Mouse (Mus musculus): ENCODE data around the gene Zfp653. TPM values are rescaled to one million over a fixed set of nuclear protein-coding genes. Genes with fewer than 3 reads are reported as not detected.

The Zfp653 gene
- polyA plus RNA-seq, 1 experiment from 2014 or later = 4.2 TPM

- 82% methylated on average over 7 of the region's 7 CpGs for WGBS
- 0 out of 2 replicates have a peak, but pooled peaks cover 3% of the 10 kb centered on the region for H3K27me3 ChIP-seq (replicated peaks; ENCODE audit: control insufficient read depth, insufficient read depth, low read length)
- H3K4me3 ChIP-seq (ENCODE audit: low read depth, low read length) = no peak overlapping the region
- no peak for TF ChIP-seq CTCF (IDR thresholded peaks at IDR 0.05; ENCODE audit: low read depth)
- no peaks in the 10 kb centered on the region for H3K9me3 ChIP-seq (ENCODE audit: control insufficient read depth)
- H3K9ac ChIP-seq (ENCODE audit: low read depth, low read length) = no peak overlapping the region
- no peaks in the 10 kb centered on the region for H3K4me1 ChIP-seq (replicated peaks; ENCODE audit: control insufficient read depth, insufficient read depth, low read length)
- H3K27ac ChIP-seq (ENCODE audit: low read depth, low read length) = no peak overlapping the region
- H3K4me2 ChIP-seq (replicated peaks; ENCODE audit: low read depth) = no peak overlapping the region
- no peaks in the 10 kb centered on the region for H3K36me3 ChIP-seq (ENCODE audit: control insufficient read depth, insufficient read depth)
- no peak for ATAC-seq
Observed at GRCm38 (mm10) chr9:22089986-22090385, 18.8 kb upstream of the Zfp653 start.

GRCm38 (mm10) chr9:22089281-22089680 is 18.1 kb upstream of the Zfp653 start:
- no peak overlapping the region for H3K4me2 ChIP-seq (replicated peaks; ENCODE audit: low read depth)
- no peak for ATAC-seq
- no peaks in the 10 kb centered on the region for H3K9me3 ChIP-seq (ENCODE audit: control insufficient read depth)
- over 99% methylated on average over 7 of the region's 7 CpGs for WGBS
- H3K4me3 ChIP-seq (ENCODE audit: low read depth, low read length) = no peak overlapping the region
- no peak overlapping the region for H3K27ac ChIP-seq (ENCODE audit: low read depth, low read length)
- no peak overlapping the region for H3K9ac ChIP-seq (ENCODE audit: low read depth, low read length)
- 0 out of 2 replicates have a peak, but pooled peaks cover 3% of the 10 kb centered on the region for H3K27me3 ChIP-seq (replicated peaks; ENCODE audit: control insufficient read depth, insufficient read depth, low read length)
- no peak for TF ChIP-seq CTCF (IDR thresholded peaks at IDR 0.05; ENCODE audit: low read depth)
- H3K4me1 ChIP-seq (replicated peaks; ENCODE audit: control insufficient read depth, insufficient read depth, low read length) = no peaks in the 10 kb centered on the region
- no peaks in the 10 kb centered on the region for H3K36me3 ChIP-seq (ENCODE audit: control insufficient read depth, insufficient read depth)

GRCm38 (mm10) chr9:22087034-22087618 is 15.9 kb upstream of the Zfp653 start:
- H3K36me3 ChIP-seq (ENCODE audit: control insufficient read depth, insufficient read depth) = no peaks in the 10 kb centered on the region
- no peak overlapping the region for H3K9ac ChIP-seq (ENCODE audit: low read depth, low read length)
- TF ChIP-seq CTCF (IDR thresholded peaks at IDR 0.05; ENCODE audit: low read depth) = no peak
- no peak overlapping the region for H3K4me2 ChIP-seq (replicated peaks; ENCODE audit: low read depth)
- H3K9me3 ChIP-seq (ENCODE audit: control insufficient read depth) = no peaks in the 10 kb centered on the region
- WGBS = 83% methylated on average over 2 of the region's 2 CpGs
- no peaks in the 10 kb centered on the region for H3K27me3 ChIP-seq (replicated peaks; ENCODE audit: control insufficient read depth, insufficient read depth, low read length)
- H3K4me1 ChIP-seq (replicated peaks; ENCODE audit: control insufficient read depth, insufficient read depth, low read length) = no peaks in the 10 kb centered on the region
- no peak overlapping the region for H3K27ac ChIP-seq (ENCODE audit: low read depth, low read length)
- H3K4me3 ChIP-seq (ENCODE audit: low read depth, low read length) = no peak overlapping the region
- no peak for ATAC-seq

- TF ChIP-seq CTCF (IDR thresholded peaks at IDR 0.05; ENCODE audit: low read depth) = no peak
- Histone ChIP-seq H3K4me3 (ENCODE audit: low read depth, low read length) (peak overlapping the region; percentile 78), H3K4me1 (replicated peaks; ENCODE audit: control insufficient read depth, insufficient read depth, low read length) (no peaks in the 10 kb centered on the region), H3K9ac (ENCODE audit: low read depth, low read length) (peak overlapping the region; percentile 62), H3K4me2 (replicated peaks; ENCODE audit: low read depth) (peak overlapping the region; percentile 84), H3K27me3 (replicated peaks; ENCODE audit: control insufficient read depth, insufficient read depth, low read length) (no peaks in the 10 kb centered on the region), H3K27ac (ENCODE audit: low read depth, low read length) (peak overlapping the region; percentile 79; the same call in 1 of the 2 replicates), H3K9me3 (ENCODE audit: control insufficient read depth) (no peaks in the 10 kb centered on the region), H3K36me3 (ENCODE audit: control insufficient read depth, insufficient read depth) (no peaks in the 10 kb centered on the region)
- ATAC-seq = no peak
- WGBS = 70% methylated on average over 6 of the region's 6 CpGs
Observed at GRCm38 (mm10) chr9:22086012-22086411, 14.8 kb upstream of the Zfp653 start.

GRCm38 (mm10) chr9:22085022-22085834 is 14.1 kb upstream of the Zfp653 start, which contains the start of gene Ecsit:
Gene Ecsit, minus strand, starts transcription at chr9:22085438.
- Histone ChIP-seq H3K9me3 (ENCODE audit: control insufficient read depth) (no peaks in the 10 kb centered on the region), H3K4me1 (replicated peaks; ENCODE audit: control insufficient read depth, insufficient read depth, low read length) (no peaks in the 10 kb centered on the region), H3K27ac (ENCODE audit: low read depth, low read length) (peak within 1 kb of the TSS; percentile 79), H3K4me2 (replicated peaks; ENCODE audit: low read depth) (peak within 1 kb of the TSS; percentile 84), H3K9ac (ENCODE audit: low read depth, low read length) (peak within 1 kb of the TSS; percentile 67), H3K36me3 (ENCODE audit: control insufficient read depth, insufficient read depth) (no peaks in the 10 kb centered on the region; the same call in 1 of the 2 replicates), H3K4me3 (ENCODE audit: low read depth, low read length) (peak within 1 kb of the TSS; percentile 78), H3K27me3 (replicated peaks; ENCODE audit: control insufficient read depth, insufficient read depth, low read length) (no peaks in the 10 kb centered on the region)
- TF ChIP-seq CTCF (IDR thresholded peaks at IDR 0.05; ENCODE audit: low read depth) = no peak
- WGBS = under 1% methylated on average over 48 of the region's 48 CpGs
- ATAC-seq = peak; percentile 98

GRCm38 (mm10) chr9:22084667-22085021 is 13.5 kb upstream of the Zfp653 start:
- Histone ChIP-seq H3K9me3 (ENCODE audit: control insufficient read depth) (no peaks in the 10 kb centered on the region), H3K4me3 (ENCODE audit: low read depth, low read length) (peak overlapping the region; percentile 78), H3K27me3 (replicated peaks; ENCODE audit: control insufficient read depth, insufficient read depth, low read length) (no peaks in the 10 kb centered on the region), H3K4me2 (replicated peaks; ENCODE audit: low read depth) (peak overlapping the region; percentile 84), H3K4me1 (replicated peaks; ENCODE audit: control insufficient read depth, insufficient read depth, low read length) (no peaks in the 10 kb centered on the region), H3K27ac (ENCODE audit: low read depth, low read length) (peak overlapping the region; percentile 79; the same call in 1 of the 2 replicates), H3K9ac (ENCODE audit: low read depth, low read length) (peak overlapping the region; percentile 67), H3K36me3 (ENCODE audit: control insufficient read depth, insufficient read depth) (no peaks in the 10 kb centered on the region; the same call in 1 of the 2 replicates)
- TF ChIP-seq CTCF (IDR thresholded peaks at IDR 0.05; ENCODE audit: low read depth) = no peak
- no peak for ATAC-seq
- 26% methylated on average over 4 of the region's 4 CpGs for WGBS
